Mouse (Mus musculus) forebrain, embryonic 15.5 days (tissue): ENCODE data around the gene Adgrl4. TPM values are rescaled to one million over a fixed set of nuclear protein-coding genes. Genes with fewer than 3 reads are reported as not detected.
A peak's percentile ranks its signal among the peaks of the same experiment; 100 is the strongest.

ENCODE experiments used
- ATAC-seq: fragments of 200-750 bp; cut with Nextera tagmentation; replicated peaks from 2 replicates; pipeline ENCODE4 v1.8.0; 2017; ENCODE audit warnings: mild to moderate bottlenecking, moderate TSS enrichment, moderate library complexity
- H3K27ac ChIP-seq: fragments of 300-500 bp; sonication (generic); replicated peaks from 2 replicates; pipeline ENCODE4 v1.5.1; 2015; ENCODE audit warnings: mild to moderate bottlenecking, inconsistent platforms
- H3K27me3 ChIP-seq: fragments of 300-500 bp; sonication (generic); 2 replicates; pipeline ENCODE4 v1.6.1; 2015; ENCODE audit warnings: inconsistent platforms
- H3K36me3 ChIP-seq: fragments of 300-500 bp; sonication (generic); 2 replicates; pipeline ENCODE4 v1.6.1; 2015; ENCODE audit warnings: mild to moderate bottlenecking, inconsistent platforms
- H3K4me1 ChIP-seq: fragments of 300-500 bp; sonication (generic); 2 replicates; pipeline ENCODE4 v1.6.1; 2015; ENCODE audit warnings: inconsistent platforms
- H3K4me2 ChIP-seq: fragments of 300-500 bp; sonication (generic); replicated peaks from 2 replicates; pipeline ENCODE4 v1.6.1; 2015; ENCODE audit warnings: mild to moderate bottlenecking, inconsistent platforms
- H3K4me3 ChIP-seq: fragments of 300-500 bp; sonication (generic); 2 replicates; pipeline ENCODE4 v1.5.1; 2015; ENCODE audit warnings: mild to moderate bottlenecking, inconsistent platforms
- H3K9ac ChIP-seq: fragments of 300-500 bp; sonication (generic); replicated peaks from 2 replicates; pipeline ENCODE4 v1.6.1; 2015; ENCODE audit warnings: mild to moderate bottlenecking, inconsistent platforms
- H3K9me3 ChIP-seq: fragments of 300-500 bp; sonication (generic); 2 replicates; pipeline ENCODE4 v1.6.1; 2016; ENCODE audit warnings: inconsistent platforms
- WGBS: fragments of 180-500 bp; shearing (Covaris S2); methylation state at CpG from one replicate; pipeline ENCODE4 v1.1.7; 2015; ENCODE audit warnings: mixed read lengths; 5-methylcytosine and 5-hydroxymethylcytosine counted together
- polyA plus RNA-seq: library from polyadenylated mRNA; unstranded; fragments of >200 nt; fragmentation: Nextera tagmentation; extraction: Ambion mirVana; gene quantifications from 2 replicates; pipeline ENCODE4 v1.2.1, GENCODE M21; 2015

Gene Adgrl4
- 10.8 and 12.5 TPM in 2 replicates for polyA plus RNA-seq

GRCm38 (mm10) chr3:151437693-151438092 lies at the start of gene Adgrl4:
TSS of gene Adgrl4 (plus strand) at chr3:151437887.
- WGBS: 9% methylated on average over 17 of the region's 17 CpGs

GRCm38 (mm10) chr3:151390912-151391311 lies 46.8 kb upstream of the Adgrl4 start:
- no peak for ATAC-seq
- no peak overlapping the region for H3K27ac ChIP-seq
- no peak overlapping the region for H3K9ac ChIP-seq
- H3K4me2 ChIP-seq: no peak overlapping the region
- no peaks in the 10 kb centered on the region for H3K27me3 ChIP-seq
- no peaks in the 10 kb centered on the region for H3K9me3 ChIP-seq
- H3K4me3 ChIP-seq: no peak overlapping the region
- no peaks in the 10 kb centered on the region for H3K4me1 ChIP-seq
- H3K36me3 ChIP-seq: no peaks in the 10 kb centered on the region

More at GRCm38 (mm10) chr3:151437693-151438092, at the start of gene Adgrl4:
- Histone ChIP-seq H3K4me3 (peak within 1 kb of the TSS; percentile 10; the same call in 1 of the 2 replicates), H3K9ac (no peak within 1 kb of the TSS), H3K27ac (no peak within 1 kb of the TSS), H3K4me1 (no peaks in the 10 kb centered on the region), H3K4me2 (peak within 1 kb of the TSS; percentile 30), H3K27me3 (no peaks in the 10 kb centered on the region), H3K9me3 (no peaks in the 10 kb centered on the region), H3K36me3 (no peaks in the 10 kb centered on the region)
- peak; percentile 57; the same call in 1 of the 2 replicates for ATAC-seq

DNA sequence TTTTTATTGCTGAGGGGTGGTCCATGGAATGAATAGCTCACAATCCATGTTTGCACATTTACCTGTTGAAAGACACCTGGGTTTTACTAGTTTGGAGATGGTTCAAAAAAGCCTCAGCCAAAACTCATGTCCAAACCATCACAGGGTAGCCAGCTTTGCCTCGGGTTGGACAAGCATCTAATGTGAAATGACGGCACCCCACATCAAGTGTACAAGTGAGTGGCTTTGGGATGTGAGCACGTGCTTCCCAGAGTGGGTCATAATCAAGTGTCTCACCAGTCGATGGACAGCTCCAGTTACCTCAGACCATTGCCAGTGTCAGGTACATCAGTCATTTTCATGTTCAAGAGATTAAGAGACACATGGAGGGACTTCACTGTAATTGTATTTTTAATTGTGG lies 44.8 kb upstream of the Adgrl4 start:
- no peak for ATAC-seq
- Histone ChIP-seq H3K4me2 (no peak overlapping the region), H3K4me3 (no peak overlapping the region), H3K9ac (no peak overlapping the region), H3K27ac (no peak overlapping the region), H3K4me1 (no peaks in the 10 kb centered on the region), H3K27me3 (no peaks in the 10 kb centered on the region), H3K36me3 (no peaks in the 10 kb centered on the region), H3K9me3 (no peaks in the 10 kb centered on the region)
- 88% methylated on average over 4 of the region's 4 CpGs for WGBS

DNA sequence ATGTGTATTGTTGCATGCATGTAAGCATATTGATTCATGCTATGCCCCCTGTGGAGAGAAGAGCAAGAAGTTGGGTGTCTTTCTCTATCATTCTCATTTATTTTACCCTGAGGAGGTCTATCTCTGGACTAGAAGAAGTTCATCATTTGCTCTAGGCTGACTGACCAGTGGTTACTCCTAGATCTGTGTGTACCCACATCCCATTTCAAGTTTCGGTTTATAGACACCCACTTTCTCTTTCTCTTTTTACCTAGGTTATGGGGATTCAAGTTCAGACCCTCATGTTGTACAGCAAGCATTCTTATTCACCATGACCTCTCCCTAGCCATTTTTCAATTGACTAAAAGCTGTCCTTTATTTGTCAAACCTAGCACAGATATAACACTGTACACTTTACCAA lies 44.4 kb upstream of the Adgrl4 start:
- no peak overlapping the region for H3K4me3 ChIP-seq
- ATAC-seq: no peak
- no peaks in the 10 kb centered on the region for H3K9me3 ChIP-seq
- no peaks in the 10 kb centered on the region for H3K4me1 ChIP-seq
- no peak overlapping the region for H3K27ac ChIP-seq
- WGBS: 93% methylated on average over 1 of the region's 1 CpGs
- no peaks in the 10 kb centered on the region for H3K27me3 ChIP-seq
- no peak overlapping the region for H3K9ac ChIP-seq
- H3K36me3 ChIP-seq: no peaks in the 10 kb centered on the region
- no peak overlapping the region for H3K4me2 ChIP-seq

GRCm38 (mm10) chr3:151399270-151399669 lies 38.4 kb upstream of the Adgrl4 start:
- Histone ChIP-seq H3K36me3 (no peaks in the 10 kb centered on the region), H3K9ac (no peak overlapping the region), H3K4me2 (no peak overlapping the region), H3K27ac (no peak overlapping the region), H3K9me3 (no peaks in the 10 kb centered on the region), H3K4me1 (no peaks in the 10 kb centered on the region), H3K4me3 (no peak overlapping the region), H3K27me3 (no peaks in the 10 kb centered on the region)
- WGBS: 75% methylated on average over 1 of the region's 1 CpGs
- ATAC-seq: no peak

DNA sequence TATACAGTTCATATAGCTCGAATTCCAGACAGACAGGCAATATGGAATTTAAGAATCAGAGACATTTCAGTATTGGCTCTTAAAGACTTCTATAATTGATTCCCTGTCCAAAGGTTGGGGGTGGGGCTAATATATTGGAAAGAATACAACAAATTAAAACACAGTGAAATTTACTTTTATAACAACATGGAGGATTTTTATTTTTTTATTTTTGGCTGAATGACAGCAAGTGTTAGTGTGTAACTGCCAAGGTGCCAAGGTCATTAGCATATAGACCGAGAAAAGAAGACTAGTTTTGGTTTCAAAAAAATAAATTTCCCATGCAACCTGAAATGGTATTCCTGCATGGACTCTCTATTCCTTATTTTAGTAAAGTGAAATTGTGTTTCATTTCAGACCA lies 26.7 kb upstream of the Adgrl4 start:
- H3K4me2 ChIP-seq: no peak overlapping the region
- H3K9ac ChIP-seq: no peak overlapping the region
- no peak overlapping the region for H3K4me3 ChIP-seq
- 51% methylated on average over 2 of the region's 2 CpGs for WGBS
- ATAC-seq: no peak; the same call in 1 of the 2 replicates
- H3K9me3 ChIP-seq: no peaks in the 10 kb centered on the region
- no peaks in the 10 kb centered on the region for H3K36me3 ChIP-seq
- H3K27ac ChIP-seq: peak overlapping the region; percentile 56; the same call in 1 of the 2 replicates
- no peaks in the 10 kb centered on the region for H3K4me1 ChIP-seq
- H3K27me3 ChIP-seq: no peaks in the 10 kb centered on the region

GRCm38 (mm10) chr3:151411488-151411887 lies 26.2 kb upstream of the Adgrl4 start:
- H3K27me3 ChIP-seq: no peaks in the 10 kb centered on the region
- no peaks in the 10 kb centered on the region for H3K9me3 ChIP-seq
- H3K4me2 ChIP-seq: no peak overlapping the region
- peak; percentile 90 for ATAC-seq
- H3K9ac ChIP-seq: no peak overlapping the region
- no peak overlapping the region for H3K4me3 ChIP-seq
- WGBS: 44% methylated on average over 4 of the region's 4 CpGs
- no peaks in the 10 kb centered on the region for H3K4me1 ChIP-seq
- peak overlapping the region; percentile 56; the same call in 1 of the 2 replicates for H3K27ac ChIP-seq
- H3K36me3 ChIP-seq: no peaks in the 10 kb centered on the region

- no peak overlapping the region for H3K4me3 ChIP-seq
- no peak overlapping the region for H3K4me2 ChIP-seq
- H3K4me1 ChIP-seq: no peaks in the 10 kb centered on the region
- H3K9me3 ChIP-seq: no peaks in the 10 kb centered on the region
- no peak overlapping the region for H3K9ac ChIP-seq
- H3K36me3 ChIP-seq: no peaks in the 10 kb centered on the region
- no peak for ATAC-seq
- no peaks in the 10 kb centered on the region for H3K27me3 ChIP-seq
- no peak overlapping the region for H3K27ac ChIP-seq
These were observed 20.8 kb upstream of the Adgrl4 start for GRCm38 (mm10) chr3:151416931-151417330.

GRCm38 (mm10) chr3:151417688-151418572 lies 19.8 kb upstream of the Adgrl4 start:
- ATAC-seq: no peak

GRCm38 (mm10) chr3:151424326-151425207 lies 13.1 kb upstream of the Adgrl4 start:
- WGBS: 87% methylated on average over 9 of the region's 9 CpGs
- Histone ChIP-seq H3K4me1 (no peaks in the 10 kb centered on the region), H3K36me3 (no peaks in the 10 kb centered on the region), H3K9me3 (no peaks in the 10 kb centered on the region), H3K4me3 (no peak overlapping the region), H3K27me3 (no peaks in the 10 kb centered on the region), H3K27ac (no peak overlapping the region), H3K9ac (no peak overlapping the region), H3K4me2 (no peak overlapping the region)
- ATAC-seq: no peak

More at GRCm38 (mm10) chr3:151417688-151418572, 19.8 kb upstream of the Adgrl4 start:
- H3K4me3 ChIP-seq: no peak overlapping the region
- no peaks in the 10 kb centered on the region for H3K27me3 ChIP-seq
- no peaks in the 10 kb centered on the region for H3K9me3 ChIP-seq
- no peak overlapping the region for H3K9ac ChIP-seq
- H3K27ac ChIP-seq: no peak overlapping the region
- H3K4me1 ChIP-seq: no peaks in the 10 kb centered on the region
- no peak overlapping the region for H3K4me2 ChIP-seq
- no peaks in the 10 kb centered on the region for H3K36me3 ChIP-seq
- WGBS: 72% methylated on average over 12 of the region's 12 CpGs

- no peak overlapping the region for H3K4me3 ChIP-seq
- no peaks in the 10 kb centered on the region for H3K36me3 ChIP-seq
- H3K4me1 ChIP-seq: no peaks in the 10 kb centered on the region
- no peak overlapping the region for H3K9ac ChIP-seq
- no peak for ATAC-seq
- no peak overlapping the region for H3K4me2 ChIP-seq
- H3K9me3 ChIP-seq: no peaks in the 10 kb centered on the region
- H3K27me3 ChIP-seq: no peaks in the 10 kb centered on the region
- 95% methylated on average over 3 of the region's 3 CpGs for WGBS
- no peak overlapping the region for H3K27ac ChIP-seq
These were observed 7.6 kb upstream of the Adgrl4 start for GRCm38 (mm10) chr3:151430106-151430505.

DNA sequence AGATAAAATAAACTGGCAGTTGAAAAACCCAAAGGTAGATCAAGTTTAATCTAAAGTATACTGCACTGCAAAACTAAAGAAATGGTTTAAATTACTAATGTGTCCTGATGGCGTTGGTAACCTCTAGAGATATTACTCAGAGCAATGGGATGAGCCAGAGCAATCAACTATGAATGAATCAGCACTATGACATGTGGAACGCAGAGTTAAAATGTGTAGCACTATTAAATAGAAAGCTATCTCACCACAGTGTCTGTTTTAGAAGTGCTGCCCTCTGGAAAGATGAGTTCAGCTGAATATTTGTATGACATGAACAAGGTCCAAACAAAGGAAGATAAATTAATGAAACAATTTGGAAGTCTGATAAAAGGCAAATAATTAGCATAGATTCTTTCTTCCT lies 6.2 kb upstream of the Adgrl4 start:
- Histone ChIP-seq H3K4me2 (no peak overlapping the region), H3K36me3 (no peaks in the 10 kb centered on the region), H3K27ac (no peak overlapping the region), H3K4me3 (no peak overlapping the region), H3K9ac (no peak overlapping the region), H3K9me3 (no peaks in the 10 kb centered on the region), H3K27me3 (no peaks in the 10 kb centered on the region), H3K4me1 (no peaks in the 10 kb centered on the region)
- 77% methylated on average over 2 of the region's 2 CpGs for WGBS
- ATAC-seq: no peak
